Mouse (Mus musculus) forebrain, embryonic 15.5 days (tissue): Measurements from ENCODE around the gene Spsb3. TPM values are rescaled to one million over a fixed set of nuclear protein-coding genes. Genes with fewer than 3 reads are reported as not detected.

Experiments used
- ATAC-seq: fragments of 200-750 bp; cut with Nextera tagmentation; replicated peaks from 2 replicates; pipeline ENCODE4 v1.8.0; 2017; ENCODE audit warnings: mild to moderate bottlenecking, moderate TSS enrichment, moderate library complexity
- H3K27ac ChIP-seq: fragments of 300-500 bp; sonication (generic); replicated peaks from 2 replicates; pipeline ENCODE4 v1.5.1; 2015; ENCODE audit warnings: mild to moderate bottlenecking, inconsistent platforms
- H3K27me3 ChIP-seq: fragments of 300-500 bp; sonication (generic); 2 replicates; pipeline ENCODE4 v1.6.1; 2015; ENCODE audit warnings: inconsistent platforms
- H3K36me3 ChIP-seq: fragments of 300-500 bp; sonication (generic); 2 replicates; pipeline ENCODE4 v1.6.1; 2015; ENCODE audit warnings: mild to moderate bottlenecking, inconsistent platforms
- H3K4me1 ChIP-seq: fragments of 300-500 bp; sonication (generic); 2 replicates; pipeline ENCODE4 v1.6.1; 2015; ENCODE audit warnings: inconsistent platforms
- H3K4me2 ChIP-seq: fragments of 300-500 bp; sonication (generic); replicated peaks from 2 replicates; pipeline ENCODE4 v1.6.1; 2015; ENCODE audit warnings: mild to moderate bottlenecking, inconsistent platforms
- H3K4me3 ChIP-seq: fragments of 300-500 bp; sonication (generic); 2 replicates; pipeline ENCODE4 v1.5.1; 2015; ENCODE audit warnings: mild to moderate bottlenecking, inconsistent platforms
- H3K9ac ChIP-seq: fragments of 300-500 bp; sonication (generic); replicated peaks from 2 replicates; pipeline ENCODE4 v1.6.1; 2015; ENCODE audit warnings: mild to moderate bottlenecking, inconsistent platforms
- H3K9me3 ChIP-seq: fragments of 300-500 bp; sonication (generic); 2 replicates; pipeline ENCODE4 v1.6.1; 2016; ENCODE audit warnings: inconsistent platforms
- WGBS: fragments of 180-500 bp; shearing (Covaris S2); methylation state at CpG from one replicate; pipeline ENCODE4 v1.1.7; 2015; ENCODE audit warnings: mixed read lengths; 5-methylcytosine and 5-hydroxymethylcytosine counted together
- polyA plus RNA-seq: library from polyadenylated mRNA; unstranded; fragments of >200 nt; fragmentation: Nextera tagmentation; extraction: Ambion mirVana; gene quantifications from 2 replicates; pipeline ENCODE4 v1.2.1, GENCODE M21; 2015

Spsb3 gene
- polyA plus RNA-seq, 1 experiment from 2014 or later, result 81.5 TPM

DNA sequence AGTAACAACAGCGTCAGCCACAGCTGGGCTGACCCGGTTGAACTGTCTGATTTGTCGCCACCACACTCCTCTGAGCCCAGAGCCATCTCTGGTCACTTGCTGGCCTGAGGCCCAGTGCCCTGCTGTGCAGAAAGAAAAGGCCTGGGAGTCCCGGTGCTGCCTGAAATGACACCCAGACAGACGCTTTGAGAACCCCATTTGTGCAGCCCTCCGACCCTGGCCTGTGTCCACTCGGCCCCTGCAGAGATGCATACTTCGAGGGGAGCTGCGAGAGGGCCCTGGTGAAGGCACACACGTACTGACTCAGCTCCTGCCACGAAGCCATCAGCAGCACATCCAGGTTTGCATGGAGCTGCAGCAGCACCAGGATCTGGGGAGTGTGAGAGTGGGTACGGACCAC is 6.3 kb downstream of the Spsb3 start:
- no peak for ATAC-seq
- 89% methylated on average over 12 of the region's 12 CpGs for WGBS
- peaks cover 49% of the 10 kb centered on the region for H3K4me1 ChIP-seq
- H3K4me3 ChIP-seq, result no peak overlapping the region
- H3K4me2 ChIP-seq, result no peak overlapping the region
- H3K36me3 ChIP-seq, result peaks cover 44% of the 10 kb centered on the region
- H3K9me3 ChIP-seq, result no peaks in the 10 kb centered on the region
- no peaks in the 10 kb centered on the region for H3K27me3 ChIP-seq
- H3K9ac ChIP-seq, result no peak overlapping the region
- H3K27ac ChIP-seq, result no peak overlapping the region

DNA sequence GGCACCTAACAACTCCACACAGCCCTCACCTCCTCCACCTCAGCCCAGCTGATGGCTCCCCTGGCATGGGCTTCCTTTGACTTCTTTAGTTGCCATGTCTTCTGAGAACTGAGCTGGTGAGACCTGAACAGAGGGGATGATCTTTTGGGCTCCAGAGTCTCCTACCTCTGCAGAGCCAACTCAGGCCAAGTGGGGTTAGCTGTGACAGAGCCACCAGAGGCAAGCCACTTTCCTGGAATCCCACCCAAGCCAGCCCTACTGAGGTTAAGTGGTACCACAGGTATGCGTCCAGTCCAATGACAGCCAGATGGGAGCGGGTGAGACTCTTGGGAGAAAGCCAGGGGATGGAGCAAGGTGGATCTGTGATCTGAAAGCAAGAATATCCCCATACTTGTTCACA is 6.8 kb downstream of the Spsb3 start:
- Histone ChIP-seq H3K4me3 (0 out of 2 replicates have a peak overlapping the region, but pooled peaks have one; percentile 59), H3K9ac (no peak overlapping the region), H3K36me3 (peaks cover 47% of the 10 kb centered on the region), H3K4me2 (no peak overlapping the region), H3K9me3 (no peaks in the 10 kb centered on the region), H3K4me1 (peaks cover 47% of the 10 kb centered on the region), H3K27me3 (no peaks in the 10 kb centered on the region), H3K27ac (no peak overlapping the region)
- no peak for ATAC-seq
- 97% methylated on average over 2 of the region's 2 CpGs for WGBS

DNA sequence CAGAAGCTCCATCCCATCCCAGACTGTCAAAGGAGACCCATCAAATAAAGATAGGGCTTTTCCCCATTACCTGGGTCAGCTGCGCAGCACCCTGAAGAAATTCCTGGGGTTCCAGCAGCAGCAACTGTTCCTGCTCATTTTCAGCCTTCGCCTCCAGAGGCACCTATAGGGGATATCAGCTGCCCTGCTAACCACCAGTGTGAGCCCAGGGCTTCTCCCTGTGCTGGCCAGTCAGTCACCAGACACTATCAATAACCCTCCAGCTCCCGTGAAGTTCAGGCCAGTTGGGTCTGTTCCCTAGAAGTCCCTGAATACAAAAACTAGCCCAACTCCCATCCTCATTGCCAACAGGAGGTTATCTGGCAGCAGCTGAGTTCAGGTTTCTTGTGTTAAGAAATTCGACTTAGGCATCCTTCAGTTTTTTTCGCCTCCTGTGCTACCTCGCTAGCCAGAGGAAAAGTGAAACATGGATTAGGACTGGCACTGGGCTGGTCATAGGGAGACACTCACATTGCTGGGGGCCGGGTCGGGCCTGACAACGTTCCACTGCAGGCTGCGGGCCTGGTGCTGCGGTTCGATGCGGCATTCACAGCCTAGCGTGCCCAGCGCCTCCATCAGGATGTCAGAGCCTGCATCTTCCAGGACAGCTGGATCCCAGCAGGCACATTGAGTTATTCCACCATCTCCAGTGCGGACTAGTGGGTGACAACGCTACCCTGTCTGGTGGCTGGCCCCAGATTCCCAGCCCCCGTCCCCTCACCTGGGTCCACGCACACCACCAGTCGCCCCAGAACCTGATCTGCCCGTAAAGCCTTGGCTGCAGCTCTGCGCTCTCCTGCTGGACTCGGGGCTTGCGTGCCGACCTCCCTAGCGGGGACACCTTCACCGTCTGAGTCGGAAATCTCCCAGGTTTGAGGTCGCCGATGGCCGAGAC is 7.9 kb downstream of the Spsb3 start:
- Histone ChIP-seq H3K4me1 (peaks cover 37% of the 10 kb centered on the region), H3K27me3 (no peaks in the 10 kb centered on the region), H3K4me3 (peak overlapping the region; percentile 59), H3K4me2 (peak overlapping the region; percentile 96), H3K36me3 (peaks cover 50% of the 10 kb centered on the region), H3K27ac (peak overlapping the region; percentile 81), H3K9ac (peak overlapping the region; percentile 83), H3K9me3 (no peaks in the 10 kb centered on the region)
- peak; percentile 23; the same call in 1 of the 2 replicates for ATAC-seq
- 12% methylated on average over 31 of the region's 31 CpGs for WGBS

DNA sequence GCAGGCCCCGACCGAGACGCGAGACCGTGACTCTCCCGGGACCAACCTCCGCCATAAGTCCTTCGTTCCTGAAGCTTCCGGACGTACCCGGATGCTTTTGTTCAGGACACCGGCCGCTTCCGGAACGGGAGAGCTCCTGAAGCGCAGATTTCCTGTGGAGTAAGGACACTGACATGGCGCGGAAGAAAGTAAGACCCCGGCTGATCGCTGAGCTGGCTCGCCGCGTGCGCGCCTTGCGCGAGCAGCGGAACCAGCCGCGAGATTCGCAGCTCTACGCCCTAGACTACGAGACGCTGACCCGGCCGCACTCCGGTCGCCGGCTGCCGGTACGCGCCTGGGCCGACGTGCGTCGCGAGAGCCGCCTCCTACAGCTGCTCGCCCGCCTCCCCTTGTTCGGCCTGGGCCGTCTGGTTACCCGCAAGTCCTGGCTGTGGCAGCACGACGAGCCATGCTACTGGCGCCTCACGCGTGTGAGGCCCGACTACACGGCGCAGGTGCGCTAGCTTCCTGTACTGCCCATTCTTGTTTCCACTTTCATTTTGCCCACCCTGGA is 8.6 kb downstream of the Spsb3 start, which contains the start of the genes Eme2 and Mrps34:
Gene Eme2 (minus strand): TSS at position 93 of the 553 bp plus-strand sequence.
Gene Mrps34 (plus strand): TSS at position 122 of the 553 bp plus-strand sequence.
- WGBS, result under 1% methylated on average over 62 of the region's 62 CpGs
- H3K27me3 ChIP-seq, result no peaks in the 10 kb centered on the region
- peaks cover 55% of the 10 kb centered on the region for H3K36me3 ChIP-seq
- H3K4me3 ChIP-seq, result peak within 1 kb of the TSS; percentile 59
- H3K4me2 ChIP-seq, result peak within 1 kb of the TSS; percentile 96
- H3K9me3 ChIP-seq, result no peaks in the 10 kb centered on the region
- H3K4me1 ChIP-seq, result peaks cover 37% of the 10 kb centered on the region
- peak within 1 kb of the TSS; percentile 83 for H3K9ac ChIP-seq
- H3K27ac ChIP-seq, result peak within 1 kb of the TSS; percentile 81
- peak; percentile 49 for ATAC-seq

DNA sequence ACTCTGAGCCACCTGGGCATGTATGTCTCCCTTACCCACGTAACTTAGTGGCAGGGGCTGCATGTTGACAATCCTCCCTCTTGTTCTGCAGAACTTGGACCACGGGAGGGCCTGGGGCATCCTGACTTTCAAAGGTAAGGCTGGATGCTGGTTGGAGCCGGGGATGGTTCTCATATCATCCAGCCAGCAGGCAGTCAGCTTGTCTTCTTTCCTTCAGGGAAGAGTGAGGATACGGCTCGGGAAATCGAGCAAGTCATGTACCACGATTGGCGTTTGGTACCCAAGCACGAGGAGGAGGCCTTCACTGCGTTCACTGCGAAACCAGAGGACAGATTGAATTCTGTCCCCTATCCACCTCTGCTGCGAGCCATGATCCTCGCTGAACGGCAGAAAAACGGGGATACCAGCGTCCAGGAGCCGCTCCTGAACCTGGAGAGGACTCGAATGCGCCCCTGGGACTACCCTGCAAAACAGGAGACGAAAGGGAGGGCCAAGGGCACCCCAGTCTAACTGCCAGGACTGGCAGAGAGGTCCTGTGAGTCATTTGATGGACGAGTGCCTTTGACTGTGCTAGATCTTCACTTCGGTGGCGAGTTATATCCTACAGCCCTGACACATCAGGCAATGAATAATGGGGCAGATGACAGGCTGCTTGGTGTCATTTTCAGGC is 9.3 kb downstream of the Spsb3 start:
- peaks cover 55% of the 10 kb centered on the region for H3K36me3 ChIP-seq

DNA sequence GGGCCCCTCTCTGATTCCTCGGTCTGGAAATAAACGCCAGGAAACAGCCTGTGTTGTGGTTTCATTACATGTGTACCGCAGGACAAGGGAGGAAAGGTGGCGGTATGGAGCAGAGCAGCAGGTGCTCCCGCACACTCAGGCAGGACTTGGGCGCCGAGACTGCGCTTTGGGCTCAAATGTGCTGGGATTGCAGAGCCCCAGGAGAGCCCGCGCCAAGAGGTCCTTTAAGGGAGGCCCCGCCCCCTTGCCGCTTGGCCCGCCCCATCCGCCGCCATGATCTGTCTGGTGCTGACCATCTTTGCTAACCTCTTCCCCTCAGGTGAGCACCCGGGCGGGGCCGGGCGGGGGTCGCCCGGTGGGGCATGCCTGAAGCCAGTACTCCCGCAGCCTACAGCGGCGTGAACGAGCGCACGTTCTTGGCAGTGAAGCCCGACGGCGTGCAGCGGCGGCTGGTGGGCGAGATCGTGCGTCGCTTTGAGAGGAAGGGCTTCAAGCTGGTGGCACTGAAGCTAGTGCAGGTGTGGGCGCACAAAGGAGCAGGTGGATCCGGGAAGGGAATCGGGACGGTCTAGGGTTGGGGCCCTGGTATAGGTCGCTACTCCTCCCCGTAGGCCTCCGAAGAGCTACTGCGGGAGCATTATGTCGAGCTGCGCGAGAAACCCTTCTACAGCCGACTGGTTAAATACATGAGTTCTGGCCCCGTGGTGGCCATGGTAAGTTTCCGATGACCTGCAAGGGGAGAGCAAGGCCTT is 10.0 kb downstream of the Spsb3 start, which contains the start of gene Nme3:
Gene Nme3 (plus strand): TSS at position 260 of the 752 bp plus-strand sequence.
- peak; percentile 73 for ATAC-seq
- Histone ChIP-seq H3K9me3 (no peaks in the 10 kb centered on the region), H3K4me1 (peaks cover 37% of the 10 kb centered on the region), H3K27me3 (no peaks in the 10 kb centered on the region), H3K4me2 (peak within 1 kb of the TSS; percentile 96), H3K36me3 (peaks cover 55% of the 10 kb centered on the region), H3K9ac (peak within 1 kb of the TSS; percentile 83), H3K4me3 (peak within 1 kb of the TSS; percentile 59), H3K27ac (peak within 1 kb of the TSS; percentile 81)
- WGBS, result 2% methylated on average over 50 of the region's 50 CpGs

More for the DNA sequence above, 9.3 kb downstream of the Spsb3 start:
- no peaks in the 10 kb centered on the region for H3K9me3 ChIP-seq
- H3K4me3 ChIP-seq, result peak overlapping the region; percentile 59
- H3K4me1 ChIP-seq, result peaks cover 37% of the 10 kb centered on the region
- 13% methylated on average over 23 of the region's 23 CpGs for WGBS
- H3K27ac ChIP-seq, result peak overlapping the region; percentile 81
- ATAC-seq, result 0 out of 2 replicates have a peak, but pooled peaks have one; percentile 1
- H3K27me3 ChIP-seq, result no peaks in the 10 kb centered on the region
- H3K9ac ChIP-seq, result peak overlapping the region; percentile 83
- H3K4me2 ChIP-seq, result peak overlapping the region; percentile 96

DNA sequence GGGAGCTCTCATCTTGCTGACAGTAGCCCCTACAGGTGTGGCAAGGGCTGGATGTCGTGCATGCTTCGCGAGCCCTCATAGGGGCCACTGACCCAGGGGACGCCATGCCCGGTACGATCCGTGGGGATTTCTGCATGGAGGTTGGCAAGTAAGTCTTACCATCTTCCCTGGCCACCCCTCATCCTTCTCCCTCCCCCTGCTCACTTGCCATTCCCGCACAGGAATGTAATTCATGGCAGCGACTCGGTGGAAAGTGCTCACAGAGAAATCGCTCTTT is 10.5 kb downstream of the Spsb3 start:
- H3K4me3 ChIP-seq, result peak overlapping the region; percentile 59
- no peak for ATAC-seq
- H3K9me3 ChIP-seq, result no peaks in the 10 kb centered on the region
- peak overlapping the region; percentile 96 for H3K4me2 ChIP-seq
- peak overlapping the region; percentile 81 for H3K27ac ChIP-seq
- WGBS, result 25% methylated on average over 11 of the region's 11 CpGs
- H3K4me1 ChIP-seq, result peaks cover 37% of the 10 kb centered on the region
- peak overlapping the region; percentile 83 for H3K9ac ChIP-seq
- no peaks in the 10 kb centered on the region for H3K27me3 ChIP-seq
- H3K36me3 ChIP-seq, result peaks cover 56% of the 10 kb centered on the region

DNA sequence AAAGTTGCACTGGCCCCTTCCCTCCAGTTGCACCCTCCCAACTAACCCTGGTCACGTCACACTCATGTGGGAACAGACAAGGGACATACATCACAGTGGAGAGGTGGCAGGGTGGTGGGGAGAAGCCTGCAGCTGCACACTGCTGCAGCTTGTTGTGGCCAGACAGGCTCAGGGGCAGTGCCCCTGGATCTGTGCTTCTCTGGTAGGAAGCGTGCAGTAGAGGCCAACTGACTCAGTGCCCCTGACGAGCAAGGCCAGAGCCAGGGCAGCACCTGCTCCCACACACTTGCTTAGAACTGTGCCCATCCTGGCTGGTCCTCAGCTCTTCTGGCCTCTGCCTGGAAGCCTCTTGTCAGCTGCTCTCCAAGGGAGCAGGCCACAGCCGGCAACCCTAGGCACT is 11.2 kb downstream of the Spsb3 start:
- Histone ChIP-seq H3K9me3 (no peaks in the 10 kb centered on the region), H3K27ac (no peak overlapping the region), H3K4me2 (peak overlapping the region; percentile 96), H3K4me1 (peaks cover 37% of the 10 kb centered on the region), H3K27me3 (no peaks in the 10 kb centered on the region), H3K36me3 (peaks cover 56% of the 10 kb centered on the region), H3K9ac (no peak overlapping the region), H3K4me3 (peak overlapping the region; percentile 59)
- WGBS, result 76% methylated on average over 4 of the region's 4 CpGs
- no peak for ATAC-seq

DNA sequence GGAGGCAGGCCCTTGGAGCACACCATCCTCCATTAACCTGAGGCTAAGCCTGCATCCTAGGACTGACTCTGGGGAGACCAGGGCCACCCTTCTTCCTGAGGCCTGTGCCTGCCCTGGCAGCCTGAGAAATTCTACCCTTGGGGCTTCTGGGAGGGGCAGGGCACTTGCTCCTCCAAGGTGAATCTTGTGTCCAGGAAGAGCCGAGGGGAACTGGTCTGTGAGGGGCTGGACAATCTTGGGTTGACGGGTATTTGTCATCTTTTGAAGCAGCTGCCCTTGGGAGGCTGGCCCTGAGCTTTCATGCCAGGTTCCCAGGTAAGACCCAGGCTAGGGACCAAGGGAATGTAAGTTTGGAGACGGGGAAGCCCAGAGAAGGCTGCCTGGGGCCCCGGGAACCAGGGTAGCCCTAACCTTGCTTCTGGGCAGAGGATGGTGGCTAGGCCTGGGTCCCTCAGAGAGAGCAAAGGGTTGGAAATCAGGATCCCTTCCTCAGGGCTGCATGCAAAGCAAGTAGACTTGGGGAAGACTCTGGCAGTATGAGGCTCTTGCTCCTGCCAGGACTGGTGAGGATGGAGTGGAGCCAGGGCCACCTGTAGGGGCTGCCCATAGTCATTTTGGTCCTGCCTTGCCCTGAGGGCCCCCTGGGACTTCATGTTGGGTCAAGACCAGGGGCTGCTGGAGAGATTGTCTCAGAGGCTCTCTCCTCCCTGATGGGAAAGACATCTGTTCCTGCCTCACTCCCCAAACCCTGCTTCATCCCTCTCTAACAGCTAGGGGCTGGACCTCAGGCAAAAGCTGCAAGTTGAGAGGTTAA is 11.8 kb downstream of the Spsb3 start:
- H3K27ac ChIP-seq, result no peak overlapping the region
- peaks cover 37% of the 10 kb centered on the region for H3K4me1 ChIP-seq
- H3K27me3 ChIP-seq, result no peaks in the 10 kb centered on the region
- ATAC-seq, result no peak
- peak overlapping the region; percentile 96; the same call in 1 of the 2 replicates for H3K4me2 ChIP-seq
- H3K9ac ChIP-seq, result no peak overlapping the region
- 0 out of 2 replicates have a peak overlapping the region, but pooled peaks have one; percentile 59 for H3K4me3 ChIP-seq
- H3K36me3 ChIP-seq, result peaks cover 56% of the 10 kb centered on the region
- H3K9me3 ChIP-seq, result no peaks in the 10 kb centered on the region
- 78% methylated on average over 4 of the region's 4 CpGs for WGBS

DNA sequence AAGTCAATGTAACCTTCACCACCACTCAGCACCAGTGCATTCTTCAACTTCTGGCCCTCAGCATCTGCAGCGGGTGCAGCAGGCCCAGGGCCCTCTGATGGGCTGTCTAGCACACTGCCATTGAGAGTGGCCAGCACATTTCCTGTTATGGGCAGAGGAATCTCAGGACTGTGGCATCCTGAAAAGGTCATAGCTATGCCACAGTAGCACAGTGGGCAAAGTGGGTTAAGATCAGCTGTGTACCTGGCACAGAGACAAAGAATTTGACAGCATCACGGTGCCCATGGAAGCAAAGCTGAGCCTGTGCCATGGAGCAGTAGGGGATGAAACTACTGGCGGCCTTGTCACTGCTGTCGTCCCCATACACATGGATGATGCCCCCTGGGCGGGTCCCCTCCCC is 12.7 kb downstream of the Spsb3 start:
- Histone ChIP-seq H3K36me3 (peaks cover 62% of the 10 kb centered on the region), H3K27ac (no peak overlapping the region), H3K4me3 (no peak overlapping the region), H3K27me3 (no peaks in the 10 kb centered on the region), H3K4me1 (peaks cover 29% of the 10 kb centered on the region), H3K9me3 (no peaks in the 10 kb centered on the region), H3K4me2 (no peak overlapping the region), H3K9ac (no peak overlapping the region)
- ATAC-seq, result no peak
- WGBS, result 86% methylated on average over 5 of the region's 5 CpGs

DNA sequence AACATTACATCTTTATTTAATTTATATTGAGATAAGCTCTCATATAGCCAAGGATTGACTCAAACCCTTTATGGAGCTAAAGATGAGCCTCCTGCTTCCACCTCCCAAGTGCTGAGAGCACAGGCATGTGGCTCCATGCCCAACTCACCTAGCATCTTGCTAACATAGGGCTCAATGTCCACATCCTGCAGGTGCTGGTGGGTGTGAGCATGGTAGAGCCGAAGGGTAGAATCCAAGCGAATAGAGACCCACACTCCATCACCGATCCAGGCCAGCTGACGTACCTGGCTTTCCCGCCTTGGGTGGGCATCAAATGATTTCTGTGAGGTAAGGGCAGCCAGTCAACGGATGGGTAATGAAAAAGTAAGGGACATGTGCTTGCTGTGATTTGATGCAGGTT is 13.6 kb downstream of the Spsb3 start:
- 91% methylated on average over 6 of the region's 6 CpGs for WGBS
- H3K4me2 ChIP-seq, result no peak overlapping the region
- H3K27ac ChIP-seq, result no peak overlapping the region
- H3K27me3 ChIP-seq, result no peaks in the 10 kb centered on the region
- H3K4me3 ChIP-seq, result no peak overlapping the region
- peaks cover 70% of the 10 kb centered on the region for H3K36me3 ChIP-seq
- no peaks in the 10 kb centered on the region for H3K9me3 ChIP-seq
- H3K4me1 ChIP-seq, result peaks cover 24% of the 10 kb centered on the region
- ATAC-seq, result no peak
- no peak overlapping the region for H3K9ac ChIP-seq
